Mouse (Mus musculus): Measurements from ENCODE around the gene Fibp. TPM values are rescaled to one million over a fixed set of nuclear protein-coding genes. Genes with fewer than 3 reads are reported as not detected.

Gene Fibp
- polyA plus RNA-seq (2015; fragmentation: Nextera tagmentation; extraction: Ambion mirVana): 153 and 155 TPM in 2 replicates

- H3K27me3 ChIP-seq: peaks cover 4% of the 10 kb centered on the region; the same call in 1 of the 2 replicates
- peak within 1 kb of the TSS; percentile 84 for H3K9ac ChIP-seq
- under 1% methylated on average over 32 of the region's 32 CpGs for WGBS
- peak within 1 kb of the TSS; percentile 97 for H3K4me2 ChIP-seq
- ATAC-seq: peak; percentile 63
- peak within 1 kb of the TSS; percentile 80 for H3K4me3 ChIP-seq
- H3K27ac ChIP-seq: peak within 1 kb of the TSS; percentile 68
- H3K9me3 ChIP-seq (replicated peaks): no peaks in the 10 kb centered on the region
- H3K4me1 ChIP-seq: peaks cover 48% of the 10 kb centered on the region
- H3K36me3 ChIP-seq (ENCODE audit: poor library complexity, severe bottlenecking): peaks cover 33% of the 10 kb centered on the region
Measured at GRCm38 (mm10) chr19:5460465-5460911, at the start of gene Fibp. Gene Fibp, plus strand, starts transcription at chr19:5460615.

GRCm38 (mm10) chr19:5410641-5411040 is 49.8 kb upstream of the Fibp start:
- H3K4me3 ChIP-seq: no peak overlapping the region
- no peaks in the 10 kb centered on the region for H3K36me3 ChIP-seq (ENCODE audit: poor library complexity, severe bottlenecking)
- no peak overlapping the region for H3K27ac ChIP-seq
- H3K27me3 ChIP-seq: no peaks in the 10 kb centered on the region
- no peak for ATAC-seq
- H3K9ac ChIP-seq: no peak overlapping the region
- H3K4me1 ChIP-seq: peaks cover 15% of the 10 kb centered on the region
- whole genome bisulfite sequencing: 88% methylated on average over 5 of the region's 5 CpGs
- H3K9me3 ChIP-seq (replicated peaks): no peaks in the 10 kb centered on the region
- H3K4me2 ChIP-seq: no peak overlapping the region

GRCm38 (mm10) chr19:5411961-5412360 is 48.5 kb upstream of the Fibp start:
- no peak for ATAC-seq
- 77% methylated on average over 5 of the region's 5 CpGs for WGBS
- H3K4me3 ChIP-seq: no peak overlapping the region
- peaks cover 11% of the 10 kb centered on the region for H3K4me1 ChIP-seq
- H3K4me2 ChIP-seq: no peak overlapping the region
- H3K9me3 ChIP-seq (replicated peaks): no peaks in the 10 kb centered on the region
- no peaks in the 10 kb centered on the region for H3K36me3 ChIP-seq (ENCODE audit: poor library complexity, severe bottlenecking)
- no peak overlapping the region for H3K27ac ChIP-seq
- H3K27me3 ChIP-seq: no peaks in the 10 kb centered on the region
- H3K9ac ChIP-seq: no peak overlapping the region

- Histone ChIP-seq H3K4me3 (no peak overlapping the region), H3K9ac (no peak overlapping the region), H3K27me3 (no peaks in the 10 kb centered on the region), H3K4me1 (no peaks in the 10 kb centered on the region; the same call in 1 of the 2 replicates), H3K27ac (no peak overlapping the region), H3K36me3 (ENCODE audit: poor library complexity, severe bottlenecking) (no peaks in the 10 kb centered on the region), H3K4me2 (no peak overlapping the region), H3K9me3 (replicated peaks) (no peaks in the 10 kb centered on the region)
- WGBS: 74% methylated on average over 4 of the region's 4 CpGs
- ATAC-seq: no peak
Measured at GRCm38 (mm10) chr19:5413840-5414239, 46.6 kb upstream of the Fibp start.

GRCm38 (mm10) chr19:5414534-5414957 is 45.9 kb upstream of the Fibp start:
- H3K4me2 ChIP-seq: no peak overlapping the region
- no peaks in the 10 kb centered on the region for H3K27me3 ChIP-seq
- no peak overlapping the region for H3K4me3 ChIP-seq
- H3K36me3 ChIP-seq (ENCODE audit: poor library complexity, severe bottlenecking): peaks cover 1% of the 10 kb centered on the region; the same call in 1 of the 2 replicates
- no peak overlapping the region for H3K27ac ChIP-seq
- no peaks in the 10 kb centered on the region for H3K4me1 ChIP-seq
- H3K9ac ChIP-seq: no peak overlapping the region
- no peaks in the 10 kb centered on the region for H3K9me3 ChIP-seq (replicated peaks)
- no peak for ATAC-seq
- whole genome bisulfite sequencing: 69% methylated on average over 2 of the region's 2 CpGs

GRCm38 (mm10) chr19:5418750-5419466 is 41.5 kb upstream of the Fibp start:
- Histone ChIP-seq H3K27ac (no peak overlapping the region), H3K9ac (no peak overlapping the region), H3K36me3 (ENCODE audit: poor library complexity, severe bottlenecking) (peaks cover 33% of the 10 kb centered on the region), H3K27me3 (no peaks in the 10 kb centered on the region), H3K9me3 (replicated peaks) (no peaks in the 10 kb centered on the region), H3K4me1 (peaks cover 13% of the 10 kb centered on the region), H3K4me3 (no peak overlapping the region), H3K4me2 (no peak overlapping the region)
- ATAC-seq: no peak
- WGBS: 94% methylated on average over 8 of the region's 8 CpGs

- no peak overlapping the region for H3K4me2 ChIP-seq
- H3K36me3 ChIP-seq (ENCODE audit: poor library complexity, severe bottlenecking): peaks cover 33% of the 10 kb centered on the region
- peaks cover 15% of the 10 kb centered on the region for H3K4me1 ChIP-seq
- no peak overlapping the region for H3K27ac ChIP-seq
- H3K4me3 ChIP-seq: no peak overlapping the region
- no peaks in the 10 kb centered on the region for H3K27me3 ChIP-seq
- no peak for ATAC-seq
- no peaks in the 10 kb centered on the region for H3K9me3 ChIP-seq (replicated peaks)
- WGBS: 94% methylated on average over 9 of the region's 9 CpGs
- H3K9ac ChIP-seq: no peak overlapping the region
Measured at GRCm38 (mm10) chr19:5419630-5420029, 40.8 kb upstream of the Fibp start.

- H3K9me3 ChIP-seq (replicated peaks): no peaks in the 10 kb centered on the region
- H3K27ac ChIP-seq: no peak overlapping the region
- peaks cover 17% of the 10 kb centered on the region for H3K4me1 ChIP-seq
- no peak overlapping the region for H3K4me2 ChIP-seq
- no peak overlapping the region for H3K9ac ChIP-seq
- H3K36me3 ChIP-seq (ENCODE audit: poor library complexity, severe bottlenecking): peaks cover 33% of the 10 kb centered on the region
- ATAC-seq: no peak
- WGBS: 97% methylated on average over 6 of the region's 6 CpGs
- H3K27me3 ChIP-seq: no peaks in the 10 kb centered on the region
- no peak overlapping the region for H3K4me3 ChIP-seq
Measured at GRCm38 (mm10) chr19:5420579-5420978, 39.8 kb upstream of the Fibp start.

- H3K4me3 ChIP-seq: no peak overlapping the region
- H3K36me3 ChIP-seq (ENCODE audit: poor library complexity, severe bottlenecking): peaks cover 42% of the 10 kb centered on the region
- H3K9me3 ChIP-seq (replicated peaks): no peaks in the 10 kb centered on the region
- H3K27ac ChIP-seq: no peak overlapping the region
- no peaks in the 10 kb centered on the region for H3K27me3 ChIP-seq
- no peak for ATAC-seq
- peaks cover 29% of the 10 kb centered on the region for H3K4me1 ChIP-seq
- no peak overlapping the region for H3K4me2 ChIP-seq
- H3K9ac ChIP-seq: no peak overlapping the region
- 92% methylated on average over 5 of the region's 5 CpGs for WGBS
Measured at GRCm38 (mm10) chr19:5421784-5422183, 38.6 kb upstream of the Fibp start.

- WGBS: 87% methylated on average over 10 of the region's 10 CpGs
- no peaks in the 10 kb centered on the region for H3K27me3 ChIP-seq
- H3K4me2 ChIP-seq: no peak overlapping the region
- H3K27ac ChIP-seq: no peak overlapping the region
- H3K4me3 ChIP-seq: no peak overlapping the region
- H3K9me3 ChIP-seq (replicated peaks): no peaks in the 10 kb centered on the region
- peaks cover 34% of the 10 kb centered on the region for H3K4me1 ChIP-seq
- H3K9ac ChIP-seq: peak overlapping the region; percentile 36
- ATAC-seq: no peak
- peaks cover 47% of the 10 kb centered on the region for H3K36me3 ChIP-seq (ENCODE audit: poor library complexity, severe bottlenecking)
Measured at GRCm38 (mm10) chr19:5422267-5422666, 38.1 kb upstream of the Fibp start.

- no peaks in the 10 kb centered on the region for H3K9me3 ChIP-seq (replicated peaks)
- peaks cover 35% of the 10 kb centered on the region for H3K4me1 ChIP-seq
- peak overlapping the region; percentile 92 for H3K4me2 ChIP-seq
- peak overlapping the region; percentile 89 for H3K4me3 ChIP-seq
- ATAC-seq: no peak
- H3K27ac ChIP-seq: no peak overlapping the region
- H3K36me3 ChIP-seq (ENCODE audit: poor library complexity, severe bottlenecking): peaks cover 52% of the 10 kb centered on the region
- WGBS: 72% methylated on average over 9 of the region's 9 CpGs
- H3K9ac ChIP-seq: peak overlapping the region; percentile 84; the same call in 1 of the 2 replicates
- no peaks in the 10 kb centered on the region for H3K27me3 ChIP-seq
Measured at GRCm38 (mm10) chr19:5422895-5423443, 37.4 kb upstream of the Fibp start.

- H3K4me1 ChIP-seq: peaks cover 38% of the 10 kb centered on the region
- WGBS: 69% methylated on average over 12 of the region's 12 CpGs
- H3K4me2 ChIP-seq: peak overlapping the region; percentile 92
- no peaks in the 10 kb centered on the region for H3K27me3 ChIP-seq
- peak overlapping the region; percentile 87; the same call in 1 of the 2 replicates for H3K27ac ChIP-seq
- H3K4me3 ChIP-seq: peak overlapping the region; percentile 89
- H3K9ac ChIP-seq: peak overlapping the region; percentile 84
- H3K9me3 ChIP-seq (replicated peaks): no peaks in the 10 kb centered on the region
- ATAC-seq: no peak
- H3K36me3 ChIP-seq (ENCODE audit: poor library complexity, severe bottlenecking): peaks cover 57% of the 10 kb centered on the region
Measured at GRCm38 (mm10) chr19:5423561-5423960, 36.9 kb upstream of the Fibp start.
